Mouse (Mus musculus) MEL (cell line): ENCODE results near the gene Tyw1.

Experiments
- CTCF ChIP-seq, 3 experiments: IDR thresholded peaks in 2 of 3; conservative IDR thresholded peaks in 1 of 3; 2 replicates each; pipeline ENCODE4 v1.5.1; 2011 to 2012; ENCODE audit warnings: low read length in 3 of 3, low read depth in 2 of 3, mild to moderate bottlenecking in 2 of 3, improper control_type of control experiment in 1 of 3, inconsistent platforms in 1 of 3, mixed read lengths in 1 of 3, moderate library complexity in 1 of 3; ENCODE audit not compliant: control insufficient read depth in 1 of 3, insufficient read depth in 1 of 3, poor library complexity in 1 of 3, severe bottlenecking in 1 of 3
- EP300 ChIP-seq, 2 experiments: IDR thresholded peaks; 2 replicates each; pipeline ENCODE4 v1.6.1; 2011; ENCODE audit warnings: improper control_type of control experiment in 2 of 2, low read length in 2 of 2, low read depth in 1 of 2, mild to moderate bottlenecking in 1 of 2
- GATA1 ChIP-seq: IDR thresholded peaks from 2 replicates; pipeline ENCODE4 v1.6.1; 2011; ENCODE audit warnings: low read depth, low read length, improper control_type of control experiment
- MAFK ChIP-seq: IDR thresholded peaks from 2 replicates; pipeline ENCODE4 v1.6.1; 2011; ENCODE audit warnings: low read depth, mild to moderate bottlenecking, low read length, improper control_type of control experiment, borderline replicate concordance
- MAX ChIP-seq: IDR thresholded peaks from 2 replicates; pipeline ENCODE4 v1.6.1; 2011; ENCODE audit warnings: low read length, improper control_type of control experiment
- MAZ ChIP-seq: IDR thresholded peaks from 2 replicates; pipeline ENCODE4 v1.6.1; 2012; ENCODE audit warnings: low read depth, mild to moderate bottlenecking, inconsistent platforms, low read length, improper control_type of control experiment
- MXI1 ChIP-seq: IDR thresholded peaks from 2 replicates; pipeline ENCODE4 v1.6.1; 2011; ENCODE audit warnings: mild to moderate bottlenecking, low read depth, low read length, improper control_type of control experiment
- NELFE ChIP-seq: IDR thresholded peaks from 2 replicates; pipeline ENCODE4 v1.6.1; 2011; ENCODE audit warnings: low read depth, low read length, improper control_type of control experiment
- POLR2A ChIP-seq, 2 experiments: IDR thresholded peaks; 2 replicates each; pipeline ENCODE4 v1.6.1; 2011 to 2012; ENCODE audit warnings: low read length in 2 of 2, mild to moderate bottlenecking in 2 of 2, control low read depth in 1 of 2, improper control_type of control experiment in 1 of 2, low read depth in 1 of 2, moderate library complexity in 1 of 2; ENCODE audit not compliant: control insufficient read depth in 1 of 2, insufficient read depth in 1 of 2, poor library complexity in 1 of 2
- RCOR1 ChIP-seq: IDR thresholded peaks from 2 replicates; pipeline ENCODE4 v1.6.1; 2012; ENCODE audit warnings: low read depth, mild to moderate bottlenecking, inconsistent platforms, low read length, improper control_type of control experiment
- TBP ChIP-seq: IDR thresholded peaks from 2 replicates; pipeline ENCODE4 v1.8.0; 2011; ENCODE audit warnings: low read depth, low read length, improper control_type of control experiment
- USF1 ChIP-seq: IDR thresholded peaks from 2 replicates; pipeline ENCODE4 v1.6.1; 2014; ENCODE audit warnings: low read depth, mild to moderate bottlenecking, inconsistent platforms, low read length, improper control_type of control experiment, moderate library complexity
- ZKSCAN1 ChIP-seq: IDR thresholded peaks from 2 replicates; pipeline ENCODE4 v1.6.1; 2012; ENCODE audit warnings: low read depth, mild to moderate bottlenecking, inconsistent platforms, low read length, improper control_type of control experiment, moderate library complexity

DNA sequence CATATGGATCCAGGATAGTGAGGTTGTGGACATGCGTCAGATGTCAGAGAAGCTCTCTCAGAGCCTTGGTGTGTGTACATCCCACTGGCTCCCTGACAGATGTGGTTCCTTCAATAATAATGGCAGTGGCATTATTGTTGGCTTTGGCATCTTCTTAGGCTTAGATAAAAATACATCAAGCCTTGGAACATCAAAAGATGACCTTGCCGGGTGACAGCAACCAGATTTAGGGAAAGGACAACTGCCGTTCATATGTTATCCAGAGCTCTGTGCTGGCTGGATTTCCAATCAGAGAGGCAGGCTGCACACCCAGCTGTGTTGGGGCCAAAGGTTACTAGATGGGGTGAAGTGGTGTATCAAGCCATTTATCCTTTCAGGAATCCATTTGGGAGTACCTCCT, 120.0 kb downstream of the Tyw1 start:
- TF ChIP-seq RCOR1 (no peak), EP300 (IDR thresholded peaks at IDR 0.05; ENCODE audit: low read depth in 1 of 2, low read length in 2 of 2) (no peak), GATA1 (no peak), POLR2A (IDR thresholded peaks at IDR 0.05; ENCODE audit: control insufficient read depth in 1 of 2, insufficient read depth in 1 of 2, low read depth in 1 of 2, low read length in 2 of 2, poor library complexity in 1 of 2) (no peak), MXI1 (no peak), CTCF (IDR thresholded peaks at IDR 0.05 in 2 of 3, conservative IDR thresholded peaks at IDR 0.05 in 1 of 3; ENCODE audit: control insufficient read depth in 1 of 3, insufficient read depth in 1 of 3, low read depth in 2 of 3, low read length in 3 of 3, poor library complexity in 1 of 3, severe bottlenecking in 1 of 3) (no peak), ZKSCAN1 (no peak), TBP (no peak), MAFK (no peak), MAZ (no peak), USF1 (no peak), NELFE (no peak), MAX (no peak)
